Mouse (Mus musculus) small intestine, adult 2 months (tissue): ENCODE results near the gene Yipf3. TPM values are rescaled to one million over a fixed set of nuclear protein-coding genes. Genes with fewer than 3 reads are reported as not detected.
A peak's percentile ranks its signal among the peaks of the same experiment; 100 is the strongest.

Experiments
- H3K27ac ChIP-seq: fragments of 200-500 bp; 2 replicates; pipeline ENCODE4 v1.5.1; 2012; ENCODE audit warnings: low read depth, low read length, control low read depth, inconsistent platforms; ENCODE audit not compliant: insufficient read depth
- H3K27me3 ChIP-seq: fragments of 200-500 bp; 2 replicates; pipeline ENCODE4 v1.6.1; 2012; ENCODE audit warnings: mild to moderate bottlenecking, moderate library complexity, low read length, inconsistent platforms; ENCODE audit not compliant: control insufficient read depth, insufficient read depth
- H3K36me3 ChIP-seq: fragments of 200-500 bp; 2 replicates; pipeline ENCODE4 v1.6.1; 2012; ENCODE audit warnings: mild to moderate bottlenecking, low read length, control low read depth, inconsistent platforms; ENCODE audit not compliant: control insufficient read depth, insufficient read depth
- H3K4me1 ChIP-seq: fragments of 200-500 bp; 2 replicates; pipeline ENCODE4 v1.6.1; 2012; ENCODE audit warnings: low read length, inconsistent platforms, mixed read lengths; ENCODE audit not compliant: control insufficient read depth, insufficient read depth, insufficient read length
- H3K4me3 ChIP-seq: fragments of 200-500 bp; 2 replicates; pipeline ENCODE4 v1.5.1; 2012; ENCODE audit warnings: low read depth, mild to moderate bottlenecking, control low read depth, inconsistent platforms, low read length, moderate library complexity
- CTCF ChIP-seq: fragments of 200-500 bp; IDR thresholded peaks from 2 replicates; pipeline ENCODE4 v1.5.1; 2012; ENCODE audit warnings: low read depth, mild to moderate bottlenecking, control low read depth, inconsistent platforms, low read length, moderate library complexity, mixed read lengths; ENCODE audit not compliant: insufficient replicate concordance, insufficient read length; ENCODE audit errors: extremely low read depth
- POLR2A ChIP-seq: fragments of 200-500 bp; IDR thresholded peaks from 2 replicates; pipeline ENCODE4 v1.6.1; 2012; ENCODE audit warnings: low read depth, mild to moderate bottlenecking, control low read depth, inconsistent platforms, low read length, moderate library complexity
- WGBS: fragments of 180-500 bp; shearing (Covaris S2); methylation state at CpG from one replicate; pipeline ENCODE4 v1.1.7; 2018; 5-methylcytosine and 5-hydroxymethylcytosine counted together
- polyA plus RNA-seq: library from polyadenylated mRNA; depleted of rRNA; stranded (reverse); fragments of >200 nt; gene quantifications from 2 replicates; pipeline ENCODE4 v1.2.3, GENCODE M21; 2012

The Yipf3 gene
- polyA plus RNA-seq, 1 experiment: 305 TPM

DNA sequence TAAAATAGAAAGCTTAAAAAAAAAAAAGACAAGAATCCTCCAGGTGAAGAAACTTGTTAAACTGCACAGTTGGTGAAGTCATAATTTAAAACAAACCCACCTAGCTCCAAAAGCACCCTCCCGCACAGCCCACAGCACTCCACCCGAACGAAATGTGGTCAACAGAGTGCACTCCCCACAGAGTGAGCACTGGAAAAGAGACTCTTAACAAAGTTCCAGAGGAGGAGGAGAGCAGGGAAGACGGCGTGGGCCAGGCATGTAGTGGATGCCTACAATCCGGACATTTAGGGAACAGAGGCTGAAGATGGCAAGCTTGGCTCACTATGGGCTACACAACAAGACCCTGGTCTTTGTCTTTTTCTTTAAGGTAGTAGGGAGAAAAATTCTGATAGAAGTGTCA lies 27.2 kb downstream of the Yipf3 start:
- H3K36me3 ChIP-seq: peaks cover 14% of the 10 kb centered on the region
- no peak overlapping the region for H3K4me3 ChIP-seq
- no peak overlapping the region for H3K27ac ChIP-seq
- 94% methylated on average over 6 of the region's 6 CpGs for WGBS
- no peaks in the 10 kb centered on the region for H3K27me3 ChIP-seq
- no peak for TF ChIP-seq CTCF
- no peak for TF ChIP-seq POLR2A
- peaks cover 7% of the 10 kb centered on the region for H3K4me1 ChIP-seq

DNA sequence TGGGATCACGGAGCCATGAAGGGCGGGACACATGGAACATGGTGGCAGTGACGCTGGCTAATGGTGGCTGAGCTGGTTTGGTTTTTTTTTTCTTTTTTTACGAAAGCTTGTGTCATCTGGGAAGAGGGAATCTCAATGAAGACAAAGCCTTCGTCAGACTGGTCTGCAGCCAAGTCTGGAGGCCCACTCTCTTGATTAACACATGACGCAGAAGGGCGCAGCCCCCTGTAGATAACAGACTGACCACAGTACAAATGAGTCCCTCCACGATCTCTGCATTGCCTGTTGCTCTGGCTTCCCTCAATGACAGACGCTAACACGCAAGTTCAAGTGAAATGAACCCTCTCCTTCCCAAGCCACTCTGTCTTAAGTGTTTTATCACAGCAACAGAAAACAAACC lies 27.6 kb downstream of the Yipf3 start:
- TF ChIP-seq POLR2A (no peak), CTCF (no peak)
- Histone ChIP-seq H3K4me1 (peaks cover 3% of the 10 kb centered on the region; the same call in 1 of the 2 replicates), H3K27me3 (no peaks in the 10 kb centered on the region), H3K4me3 (no peak overlapping the region), H3K27ac (no peak overlapping the region), H3K36me3 (peaks cover 17% of the 10 kb centered on the region)
- WGBS: 93% methylated on average over 10 of the region's 10 CpGs

DNA sequence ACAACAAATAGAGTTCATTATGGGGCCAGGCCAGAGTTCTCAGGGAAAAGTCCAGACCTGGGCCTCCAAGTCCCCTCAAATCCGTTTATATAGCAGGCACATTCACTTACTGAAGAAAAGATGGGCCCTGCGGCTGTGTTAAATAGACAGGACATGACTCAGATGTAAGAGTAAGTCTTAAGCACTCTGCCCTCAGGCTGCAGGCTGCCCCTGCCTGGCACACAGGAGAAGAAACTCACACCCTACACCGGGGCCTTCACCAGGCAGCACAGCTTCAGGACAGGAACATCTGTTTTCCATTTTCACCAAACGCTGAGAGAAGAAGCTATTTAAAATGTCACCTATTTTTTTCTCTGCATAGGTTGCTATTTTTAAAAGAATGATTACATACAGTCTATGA lies 29.7 kb downstream of the Yipf3 start:
- Histone ChIP-seq H3K36me3 (peaks cover 10% of the 10 kb centered on the region), H3K4me1 (peaks cover 2% of the 10 kb centered on the region), H3K4me3 (no peak overlapping the region), H3K27ac (no peak overlapping the region), H3K27me3 (no peaks in the 10 kb centered on the region)
- TF ChIP-seq POLR2A (no peak), CTCF (no peak)
- 78% methylated on average over 4 of the region's 4 CpGs for WGBS

DNA sequence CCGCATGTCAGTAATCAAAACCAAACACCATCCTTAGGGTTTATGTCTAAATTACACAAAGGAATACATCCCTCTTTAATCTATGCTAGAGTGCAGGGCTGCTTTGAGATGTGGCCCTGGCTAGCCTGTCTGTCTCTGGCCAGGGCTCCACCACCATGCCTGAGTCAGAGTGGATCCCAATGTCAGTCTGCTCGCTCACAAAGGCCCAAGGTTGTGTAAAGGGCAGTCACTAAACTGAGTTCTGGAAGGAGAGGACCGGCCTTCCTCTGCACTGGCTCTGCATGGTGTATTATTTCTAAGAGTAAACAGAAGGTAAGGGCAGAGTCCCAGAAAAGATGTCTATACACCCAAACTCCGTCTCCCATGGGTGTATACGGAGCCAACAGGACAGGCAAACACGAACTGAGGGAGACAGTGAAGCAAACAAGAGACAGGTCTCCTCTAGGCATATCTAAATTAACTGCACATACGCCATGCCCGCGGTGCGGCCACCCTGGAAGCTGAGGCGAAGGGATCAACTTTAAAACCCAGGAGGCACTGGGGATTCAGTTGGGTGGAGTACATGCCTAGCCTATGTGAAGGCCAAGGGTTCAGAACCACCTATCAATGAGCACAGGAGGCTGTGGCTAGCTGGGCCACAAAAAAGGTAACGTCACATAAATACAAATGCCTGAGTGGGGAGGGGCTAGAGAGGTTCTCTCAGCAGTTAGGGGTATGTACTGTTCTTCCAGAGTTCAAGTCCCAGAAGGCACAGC lies 30.3 kb downstream of the Yipf3 start:
- no peaks in the 10 kb centered on the region for H3K27me3 ChIP-seq
- no peak for TF ChIP-seq POLR2A
- no peak for TF ChIP-seq CTCF
- H3K36me3 ChIP-seq: peaks cover 10% of the 10 kb centered on the region
- H3K27ac ChIP-seq: no peak overlapping the region
- H3K4me3 ChIP-seq: no peak overlapping the region
- peaks cover 3% of the 10 kb centered on the region for H3K4me1 ChIP-seq
- WGBS: 92% methylated on average over 12 of the region's 12 CpGs

DNA sequence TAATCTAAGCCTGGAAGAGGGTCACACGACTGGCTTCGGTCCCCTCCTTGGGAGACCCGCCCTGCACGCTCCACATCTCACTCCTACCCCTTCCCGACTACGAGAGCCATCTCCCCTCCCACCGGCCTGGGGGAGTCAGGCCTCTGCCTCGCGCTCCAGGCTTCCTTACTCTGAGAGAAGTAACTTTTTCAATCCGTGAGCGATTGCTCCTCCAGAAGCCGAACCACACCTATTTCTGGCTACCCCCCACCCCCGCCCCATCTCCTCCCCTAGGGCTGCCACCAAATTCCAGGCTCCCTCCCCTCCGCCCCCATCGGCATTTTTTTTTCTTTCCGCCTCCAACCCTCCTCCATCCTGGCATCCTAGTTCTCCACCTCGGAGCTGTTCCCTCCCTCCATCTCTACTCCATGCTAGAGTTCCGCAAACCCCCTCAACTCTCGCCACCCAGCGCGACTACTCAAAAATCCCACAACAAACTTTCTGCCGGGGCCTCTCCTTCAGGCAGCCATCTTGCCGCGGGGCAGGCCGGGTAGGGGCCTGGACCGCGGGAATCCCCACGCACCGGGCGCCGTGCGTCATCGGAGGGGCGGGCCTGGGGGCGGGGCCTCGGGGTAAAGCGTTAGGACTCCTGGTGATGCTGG lies 34.7 kb downstream of the Yipf3 start, which contains the start of gene Tjap1:
Gene Tjap1 (minus strand): TSS at position 544 of the 641 bp plus-strand sequence.
- peak within 1 kb of the TSS; percentile 98 for H3K4me3 ChIP-seq
- TF ChIP-seq CTCF (no peak), POLR2A (peak; percentile 65; the same call in 1 of the 2 replicates)
- H3K27me3 ChIP-seq: no peaks in the 10 kb centered on the region
- under 1% methylated on average over 37 of the region's 37 CpGs for WGBS
- peak within 1 kb of the TSS; percentile 67 for H3K27ac ChIP-seq
- peaks cover 6% of the 10 kb centered on the region for H3K36me3 ChIP-seq
- H3K4me1 ChIP-seq: peaks cover 7% of the 10 kb centered on the region

- Histone ChIP-seq H3K27me3 (no peaks in the 10 kb centered on the region), H3K27ac (peak overlapping the region; percentile 67), H3K4me3 (peak overlapping the region; percentile 22), H3K36me3 (peaks cover 4% of the 10 kb centered on the region; the same call in 1 of the 2 replicates), H3K4me1 (peaks cover 7% of the 10 kb centered on the region)
- TF ChIP-seq CTCF: no peak
- no peak for TF ChIP-seq POLR2A
- 13% methylated on average over 9 of the region's 9 CpGs for WGBS
Measured at GRCm38 (mm10) chr17:46283140-46283539, 35.3 kb downstream of the Yipf3 start.

DNA sequence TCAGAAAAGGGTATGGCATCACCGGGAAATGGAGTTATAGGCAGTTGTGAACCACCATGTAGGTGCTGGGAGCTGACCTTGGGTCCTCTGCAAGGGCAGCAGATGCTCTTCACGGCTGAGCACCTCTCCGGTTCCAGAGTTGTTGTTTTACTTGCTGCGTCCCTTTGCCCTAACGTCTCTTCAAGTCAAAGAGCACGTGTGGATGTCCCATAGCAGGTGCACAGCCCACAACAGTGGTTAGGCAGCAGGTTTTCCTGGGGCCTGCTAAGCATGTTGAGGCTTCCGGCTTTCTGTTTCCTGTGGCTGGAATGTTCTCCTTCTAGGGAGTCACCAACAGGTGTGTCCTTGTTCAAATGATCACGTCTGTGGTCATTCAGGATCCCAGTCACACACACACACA lies 36.0 kb downstream of the Yipf3 start:
- Histone ChIP-seq H3K27me3 (no peaks in the 10 kb centered on the region), H3K4me1 (peaks cover 9% of the 10 kb centered on the region), H3K27ac (no peak overlapping the region), H3K36me3 (peaks cover 4% of the 10 kb centered on the region; the same call in 1 of the 2 replicates), H3K4me3 (no peak overlapping the region)
- TF ChIP-seq CTCF (no peak), POLR2A (no peak)
- WGBS: 87% methylated on average over 8 of the region's 8 CpGs
